Mouse (Mus musculus): Measurements from ENCODE around the gene Hoxb8.

The Hoxb8 gene

DNA sequence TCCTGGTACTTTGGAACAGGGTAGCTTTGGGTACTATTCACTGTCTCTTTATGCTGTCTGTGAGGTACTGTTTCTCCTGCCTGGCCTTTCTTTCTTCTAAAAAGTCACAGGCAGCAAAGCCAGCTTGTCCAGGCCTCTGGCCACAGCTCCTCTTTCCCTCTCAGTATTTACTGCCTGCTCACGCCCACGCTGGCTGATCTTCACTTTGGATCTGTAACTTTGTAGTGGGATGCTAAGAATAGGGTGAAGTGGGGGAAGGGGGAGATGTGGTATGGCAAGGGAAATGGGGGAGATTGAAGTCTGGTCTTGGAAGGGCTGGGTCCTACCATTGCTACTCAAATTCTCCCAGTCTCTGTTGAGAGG lies 52.3 kb downstream of the Hoxb8 start:
- no peak for TF ChIP-seq GATA4 (IDR thresholded peaks at IDR 0.05; ENCODE audit: insufficient replicate concordance, low read length)
